Mouse (Mus musculus) ovary, postnatal 10 days (tissue): ENCODE data around the gene Frmpd4.

Source experiments
- DNase-seq: peaks from one replicate; pipeline ENCODE4 v3.0.0; 2022; ENCODE audit warnings: low spot score

Gene Frmpd4

DNA sequence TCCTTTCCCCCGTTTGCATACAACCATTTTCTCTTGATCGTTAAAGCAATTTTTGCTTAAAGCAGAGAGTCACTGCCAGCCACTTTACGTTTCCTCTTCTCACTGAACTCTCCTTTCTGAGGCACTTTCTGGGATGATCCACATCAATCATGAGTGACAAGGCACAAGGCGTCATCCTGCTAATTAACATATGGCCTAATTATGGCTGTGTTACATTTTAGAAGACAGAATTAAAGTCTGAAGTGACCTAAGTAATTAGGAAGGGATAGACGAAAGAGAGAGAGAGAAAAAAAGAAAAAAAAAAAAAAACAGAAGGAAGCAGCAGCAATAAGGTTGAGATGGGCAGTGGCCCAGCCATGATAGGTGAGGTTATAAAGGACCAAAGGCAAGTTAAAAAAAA lies at the start of gene Frmpd4:
Gene Frmpd4, minus strand, starts transcription at position 101 of the 400 bp plus-strand sequence.
- DNase-seq, result no peak

GRCm38 (mm10) chrX:168595193-168595592 lies 18.2 kb upstream of the Frmpd4 start:
- DNase-seq, result no peak

DNA sequence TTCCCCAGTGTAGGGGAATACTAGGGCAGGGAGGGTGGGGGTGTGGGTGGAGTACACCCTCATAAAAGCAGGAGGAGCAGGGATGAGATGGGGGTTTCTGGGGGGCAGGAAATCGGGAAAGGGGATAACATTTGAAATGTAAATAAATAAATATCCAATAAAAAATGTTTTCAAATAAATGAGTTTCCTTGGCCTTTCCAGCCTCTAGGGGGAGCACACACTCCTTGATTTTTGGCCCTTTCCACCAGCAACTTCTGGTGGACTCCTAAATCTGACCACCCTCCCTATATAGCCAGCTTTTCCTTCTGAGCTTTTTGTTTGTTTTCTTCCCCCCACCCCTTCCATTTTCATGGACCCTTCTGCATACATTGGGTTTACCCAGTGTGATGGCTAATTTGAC lies 7.3 kb upstream of the Frmpd4 start:
- DNase-seq, result no peak

DNA sequence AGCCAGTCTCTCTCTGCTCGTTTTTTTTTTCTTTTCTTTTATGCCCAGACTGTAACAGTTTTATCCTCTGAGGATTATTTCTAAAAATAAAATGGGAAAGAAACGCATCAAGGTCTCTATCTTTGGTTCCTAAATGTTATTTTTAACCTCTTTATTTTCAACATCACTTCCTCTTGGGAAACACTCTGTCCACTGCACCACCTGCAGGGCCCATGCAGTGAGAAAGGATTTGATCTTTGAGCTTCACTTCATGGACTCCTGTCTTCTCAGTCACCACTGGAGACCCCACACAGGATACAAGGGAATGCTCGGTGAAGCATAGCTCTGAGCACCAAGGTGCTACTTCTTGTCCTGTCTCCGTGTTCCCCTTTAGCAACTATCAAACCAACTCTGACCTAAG lies 5.2 kb downstream of the Frmpd4 start:
- no peak for DNase-seq

- no peak for DNase-seq
Measured at GRCm38 (mm10) chrX:168569231-168569630, 7.8 kb downstream of the Frmpd4 start.

DNA sequence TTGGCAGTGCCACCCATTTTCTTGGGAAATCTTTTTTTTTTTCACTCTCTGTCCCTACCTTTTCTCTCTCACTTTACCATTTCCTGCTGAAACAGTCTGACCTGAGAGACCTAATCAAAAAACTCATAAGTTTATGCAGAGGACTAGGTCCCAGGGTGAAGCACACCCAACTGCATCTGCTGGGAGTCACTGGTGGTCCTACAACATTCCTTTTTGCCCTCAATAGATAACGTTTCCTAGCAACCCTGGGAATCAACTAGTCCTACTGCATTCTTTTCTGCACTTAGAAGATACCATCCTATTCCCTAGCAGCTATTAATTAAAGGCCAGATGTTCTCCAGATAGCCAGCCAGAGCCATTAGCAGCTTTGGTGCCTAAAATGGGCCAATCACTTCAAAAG lies 71.8 kb downstream of the Frmpd4 start:
- no peak for DNase-seq

- no peak for DNase-seq
Measured at GRCm38 (mm10) chrX:168455233-168455632, 121.8 kb downstream of the Frmpd4 start.

- DNase-seq, result no peak
Measured at GRCm38 (mm10) chrX:168431206-168431605, 145.8 kb downstream of the Frmpd4 start.

- DNase-seq, result no peak
Measured at GRCm38 (mm10) chrX:168429814-168430213, 147.2 kb downstream of the Frmpd4 start.

DNA sequence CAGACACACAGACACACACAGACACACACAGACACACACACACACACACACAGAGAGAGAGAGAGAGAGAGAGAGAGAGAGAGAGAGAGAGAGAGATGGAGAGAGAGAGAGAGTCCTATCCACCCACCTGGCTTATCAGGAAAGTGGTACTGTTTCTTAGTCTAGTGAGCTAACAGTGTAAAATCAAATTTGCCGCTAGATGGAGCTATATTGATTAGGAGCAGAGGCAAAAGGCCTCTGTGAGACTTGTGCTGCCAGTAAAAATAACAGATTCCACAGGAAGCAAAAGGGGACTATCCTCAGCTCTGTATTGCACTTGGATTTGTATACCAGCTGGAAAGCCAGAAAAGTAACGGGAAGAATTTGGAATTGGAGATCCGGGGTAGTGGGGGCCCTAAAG lies 161.6 kb downstream of the Frmpd4 start:
- DNase-seq, result no peak

- no peak for DNase-seq
Measured at GRCm38 (mm10) chrX:168403512-168403911, 173.5 kb downstream of the Frmpd4 start.

- DNase-seq, result no peak
Measured at GRCm38 (mm10) chrX:168350431-168350830, 226.6 kb downstream of the Frmpd4 start.

DNA sequence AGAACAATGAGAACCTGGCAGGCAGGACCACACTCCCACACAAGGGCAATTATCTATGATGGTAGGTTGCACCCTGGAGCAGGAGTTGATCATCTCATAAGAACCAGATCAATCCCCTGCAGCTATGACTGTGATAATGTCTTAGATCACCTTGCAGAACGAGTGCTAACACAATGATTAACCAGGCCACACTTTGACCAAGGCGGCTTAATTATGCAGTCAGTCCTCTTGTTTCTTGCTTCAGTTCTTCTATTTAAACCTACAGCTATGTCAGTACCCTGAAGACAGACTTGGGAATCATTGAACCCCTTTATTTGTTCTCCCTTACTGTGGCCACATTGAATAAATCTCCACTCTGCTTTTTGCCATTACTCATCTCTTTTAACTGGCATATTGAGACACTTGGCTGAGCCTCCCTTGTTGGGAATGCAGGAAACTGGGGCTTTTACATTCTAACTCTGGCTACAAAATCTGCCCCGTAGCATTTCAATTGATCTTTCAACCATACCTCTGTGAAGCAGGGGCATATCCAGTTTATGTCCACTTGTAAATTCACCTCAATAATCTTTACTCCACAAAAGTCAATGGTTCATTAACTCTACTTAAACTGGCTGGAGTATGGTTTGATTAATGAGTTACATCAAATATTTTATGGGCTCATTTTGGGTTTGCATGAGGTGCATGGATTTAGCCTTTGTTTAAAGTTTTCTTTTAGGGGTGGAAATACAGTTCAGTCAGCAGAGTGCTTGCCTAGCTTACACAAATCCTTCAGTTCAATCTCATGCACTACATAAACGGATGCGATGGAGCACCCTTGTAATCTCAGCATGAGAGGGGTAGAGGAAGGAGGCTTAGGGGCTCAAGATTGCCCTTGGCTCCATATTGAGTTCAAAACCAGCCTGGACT lies 227.5 kb downstream of the Frmpd4 start:
- no peak for DNase-seq

GRCm38 (mm10) chrX:168338212-168338611 lies 238.8 kb downstream of the Frmpd4 start:
- DNase-seq, result no peak

GRCm38 (mm10) chrX:168325161-168325560 lies 251.9 kb downstream of the Frmpd4 start:
- no peak for DNase-seq

DNA sequence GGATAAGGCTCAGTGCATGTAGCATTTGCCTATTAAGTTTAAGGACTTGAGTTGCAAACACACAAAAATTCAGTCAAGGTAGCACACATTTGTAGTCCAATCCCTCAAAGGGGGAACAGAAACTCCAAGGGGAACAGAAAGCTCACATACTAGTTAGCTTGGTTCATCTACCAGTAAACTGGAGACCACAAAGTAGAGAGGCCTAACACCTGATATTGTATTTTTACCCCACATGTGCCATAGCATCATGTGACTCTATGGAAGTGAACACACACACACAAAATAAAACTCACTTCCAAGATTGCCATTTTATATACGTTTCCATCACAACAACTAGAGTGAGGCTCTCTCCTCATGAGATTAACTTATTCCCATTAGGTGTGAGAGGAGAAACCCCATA lies 264.9 kb downstream of the Frmpd4 start:
- DNase-seq, result no peak

GRCm38 (mm10) chrX:168310143-168310542 lies 266.9 kb downstream of the Frmpd4 start:
- no peak for DNase-seq

DNA sequence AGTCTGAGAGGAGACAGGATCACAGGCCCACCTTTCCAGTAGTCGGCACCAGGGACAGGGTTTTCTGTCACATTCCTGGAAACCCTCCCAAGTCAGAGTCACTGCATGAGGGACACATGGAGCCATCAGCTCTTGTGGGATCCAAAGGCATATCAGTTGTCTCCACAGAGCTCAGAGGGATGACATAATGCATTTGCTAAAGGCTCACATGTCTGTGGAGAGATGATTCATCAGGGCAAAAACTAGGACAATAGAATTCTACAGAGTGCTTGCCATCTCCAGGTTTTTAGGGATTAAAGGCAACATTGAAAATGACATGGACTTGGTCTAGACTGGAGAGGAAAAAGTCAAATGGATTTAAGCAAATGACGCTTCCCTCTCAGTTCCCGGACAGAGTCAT lies 284.5 kb downstream of the Frmpd4 start:
- no peak for DNase-seq

- no peak for DNase-seq
Measured at GRCm38 (mm10) chrX:168207034-168207433, 370.0 kb downstream of the Frmpd4 start.

DNA sequence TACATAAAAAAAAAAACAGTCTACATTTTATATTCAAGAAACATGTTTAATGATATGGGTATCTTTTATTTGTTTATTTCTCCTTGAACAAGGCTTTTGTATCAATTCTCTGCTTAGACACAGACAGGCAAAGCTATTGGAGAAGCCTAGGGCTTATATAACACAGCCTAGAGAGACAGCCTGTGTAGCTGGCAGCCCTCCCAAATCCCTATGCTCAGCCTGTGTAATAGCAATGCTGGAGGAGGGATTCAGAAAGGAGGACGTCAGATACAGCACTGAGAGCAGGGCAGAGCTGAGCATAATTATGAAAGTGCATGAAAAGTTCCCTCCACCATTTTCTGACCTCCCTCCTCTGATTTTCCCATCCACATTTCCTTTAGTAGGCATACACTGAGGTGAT lies 385.1 kb downstream of the Frmpd4 start:
- DNase-seq, result no peak

- DNase-seq, result no peak
Measured at GRCm38 (mm10) chrX:168189563-168189962, 387.5 kb downstream of the Frmpd4 start.

DNA sequence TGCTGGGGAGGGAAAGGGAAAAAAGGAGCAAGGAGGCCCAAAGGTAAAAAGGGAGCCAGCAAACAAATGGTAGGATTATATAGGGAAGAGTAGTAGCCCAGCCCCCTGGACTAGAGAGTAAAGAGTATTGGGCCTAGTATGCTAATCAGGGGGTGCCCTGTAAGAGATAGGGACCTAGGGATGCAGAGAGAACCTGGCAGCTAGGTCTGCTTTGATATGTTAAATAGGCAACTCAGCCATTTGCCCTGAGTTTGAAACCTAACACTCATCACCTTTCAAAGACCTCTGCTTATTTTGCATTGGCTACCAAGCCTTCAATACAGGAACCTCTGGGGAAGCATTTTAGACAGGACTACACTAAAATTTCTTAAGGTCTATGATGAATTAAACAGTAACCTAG lies 414.0 kb downstream of the Frmpd4 start:
- DNase-seq, result no peak

DNA sequence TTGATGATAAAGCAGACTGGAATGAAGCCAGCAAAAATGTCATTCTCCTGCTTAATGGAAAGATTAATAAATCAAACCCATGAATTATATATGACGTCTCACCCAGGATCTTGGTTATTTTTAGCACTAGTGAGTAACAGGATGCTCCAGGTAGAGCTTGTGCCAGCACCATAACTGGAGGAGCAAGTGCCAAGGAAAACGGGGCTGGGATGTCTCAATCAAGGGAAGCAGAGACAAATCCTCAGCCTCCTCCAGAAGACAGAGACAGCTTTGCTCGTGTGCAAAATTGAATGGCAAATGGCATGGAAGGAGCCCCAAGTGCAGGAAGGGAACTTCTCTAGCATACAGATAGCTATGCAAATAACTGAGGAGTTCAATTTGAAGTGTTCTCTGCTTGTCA lies 418.2 kb downstream of the Frmpd4 start:
- DNase-seq, result no peak

DNA sequence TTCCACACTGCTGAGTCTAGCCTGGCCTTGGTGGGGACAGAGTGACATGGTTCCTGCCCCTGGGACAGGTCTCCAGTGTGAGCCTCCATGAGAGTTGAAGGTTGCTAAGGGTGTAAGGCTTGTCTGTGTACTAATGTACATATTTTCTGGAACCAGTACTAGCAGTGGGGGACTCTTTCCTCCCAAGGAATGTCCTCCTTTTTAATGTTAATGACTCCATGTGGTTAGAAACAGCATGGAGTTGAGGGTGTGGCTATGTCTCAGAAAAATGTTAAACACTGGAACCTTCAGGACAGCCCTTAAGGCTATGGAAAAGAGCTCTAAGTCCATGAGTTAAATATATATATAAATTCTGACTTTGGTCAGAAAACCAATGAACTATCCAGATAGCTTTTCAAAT lies 436.0 kb downstream of the Frmpd4 start:
- DNase-seq, result no peak
